Comparison of ENCODE assay signal across 8 mouse cellular contexts in genomic region chr12:13602414-13602813, GRCm38 (mm10).
A peak's percentile ranks its signal among the peaks of the same experiment; 100 is the strongest.
DNase-seq lines count a peak whose midpoint lies in the region; ATAC-seq and TF ChIP-seq lines count a peak whose summit lies in the region.

No protein-coding gene starts in this region.

- no peak overlapping the region for H3K9ac ChIP-seq in intestine, postnatal 0 days (ENCODE audit: low read depth, low read length)
- no peak overlapping the region for H3K9ac ChIP-seq in intestine, embryonic 15.5 days
- H3K9ac ChIP-seq in CH12.LX (ENCODE audit: insufficient read depth, low read depth), result no peak overlapping the region

- H3K36me3 ChIP-seq in intestine, postnatal 0 days (ENCODE audit: control insufficient read depth, insufficient read depth), result no peaks in the 10 kb centered on the region
- H3K36me3 ChIP-seq in intestine, embryonic 15.5 days, result no peaks in the 10 kb centered on the region
- H3K36me3 ChIP-seq in CH12.LX (replicated peaks in 1 of 2; ENCODE audit: control insufficient read depth in 1 of 2, insufficient read depth in 1 of 2, low read length in 1 of 2), result no peaks in the 10 kb centered on the region

- dilution Hi-C loops in CH12.LX (cut with MboI; ENCODE audit: extremely low pct_ligation_motif_present, extremely low pct_unique_long_range_greater_than_20kb, low sequenced_read_pairs), result no loop called here

- in situ Hi-C loops in CH12.LX (cut with MboI; ENCODE audit: low pct_ligation_motif_present, low pct_unique_long_range_greater_than_20kb, low sequenced_read_pairs), result no loop called here

- no peaks in the 10 kb centered on the region for H3K79me2 ChIP-seq in CH12.LX (replicated peaks; ENCODE audit: control insufficient read depth, extremely low read depth, insufficient read depth, poor library complexity, severe bottlenecking)

- TF ChIP-seq CTCF in intestine, postnatal 0 days (IDR thresholded peaks at IDR 0.05; ENCODE audit: low read depth), result peak; percentile 70
- TF ChIP-seq CTCF in CH12.LX (conservative IDR thresholded peaks at IDR 0.05 in 1 of 2, IDR thresholded peaks at IDR 0.05 in 1 of 2; ENCODE audit: low read depth in 2 of 2, low read length in 2 of 2), result peak; percentile 62 to 70

- TF ChIP-seq RAD21 in CH12.LX (IDR thresholded peaks at IDR 0.05; ENCODE audit: low read depth, low read length), result peak; percentile 73

- H3K4me1 ChIP-seq in intestine, postnatal 0 days (replicated peaks; ENCODE audit: control insufficient read depth, insufficient read depth, low read length), result no peaks in the 10 kb centered on the region
- H3K4me1 ChIP-seq in intestine, embryonic 15.5 days (replicated peaks), result no peaks in the 10 kb centered on the region
- H3K4me1 ChIP-seq in CH12.LX (ENCODE audit: control insufficient read depth in 1 of 2, insufficient read depth in 2 of 2), result peaks cover 0 to 23% of the 10 kb centered on the region in 2 experiments; a peak in 2 of 4 replicates

- H3K4me3 ChIP-seq in intestine, postnatal 0 days (ENCODE audit: low read depth, low read length), result no peak overlapping the region
- no peak overlapping the region for H3K4me3 ChIP-seq in intestine, embryonic 15.5 days (replicated peaks)
- H3K4me3 ChIP-seq in CH12.LX (replicated peaks in 1 of 3; ENCODE audit: low read depth in 2 of 3, low read length in 2 of 3, poor library complexity in 1 of 3), result no peak overlapping the region

- no peak for ATAC-seq in intestine, postnatal 0 days
- ATAC-seq in intestine, embryonic 15.5 days, result no peak
- no peak for ATAC-seq in megakaryocyte-erythroid progenitor cell, adult 5-6 weeks (replicated peaks; ENCODE audit: low FRiP score, low TSS enrichment, poor library complexity, severe bottlenecking)

- no peak overlapping the region for H3K4me2 ChIP-seq in intestine, postnatal 0 days (replicated peaks; ENCODE audit: low read depth)
- H3K4me2 ChIP-seq in intestine, embryonic 15.5 days (replicated peaks), result no peak overlapping the region
- no peak overlapping the region for H3K4me2 ChIP-seq in CH12.LX (ENCODE audit: insufficient read depth, low read depth, poor library complexity, severe bottlenecking)

- no peaks in the 10 kb centered on the region for H3K9me3 ChIP-seq in intestine, postnatal 0 days (ENCODE audit: control insufficient read depth)
- H3K9me3 ChIP-seq in intestine, embryonic 15.5 days, result no peaks in the 10 kb centered on the region
- H3K9me3 ChIP-seq in CH12.LX (replicated peaks; ENCODE audit: low read length), result no peaks in the 10 kb centered on the region

- H3K27ac ChIP-seq in intestine, postnatal 0 days (ENCODE audit: low read depth, low read length), result no peak overlapping the region
- H3K27ac ChIP-seq in intestine, embryonic 15.5 days, result no peak overlapping the region
- no peak overlapping the region for H3K27ac ChIP-seq in CH12.LX (ENCODE audit: insufficient read depth, low read depth)

- TF ChIP-seq POLR2A in CH12.LX (IDR thresholded peaks at IDR 0.05; ENCODE audit: low read depth, low read length), result no peak

- no peaks in the 10 kb centered on the region for H3K27me3 ChIP-seq in intestine, postnatal 0 days (replicated peaks; ENCODE audit: control insufficient read depth, insufficient read depth, low read length)
- H3K27me3 ChIP-seq in intestine, embryonic 15.5 days (replicated peaks), result no peaks in the 10 kb centered on the region
- H3K27me3 ChIP-seq in CH12.LX (replicated peaks), result no peaks in the 10 kb centered on the region

- no peak for TF ChIP-seq EP300 in CH12.LX (IDR thresholded peaks at IDR 0.05; ENCODE audit: low read length)

- DNase-seq in CH12.LX (ENCODE audit: extremely low read depth), result peak; percentile 65
- DNase-seq in adrenal gland, postnatal 14 days, result peak; percentile 48
- DNase-seq in kidney, postnatal 14 days, result peak; percentile 19
- no peak for DNase-seq in ovary, postnatal 10 days (ENCODE audit: low spot score)
- DNase-seq in gastrocnemius, postnatal 25 days, result no peak

TF ChIP-seq in CH12.LX, 34 proteins besides CTCF, POLR2A, EP300 and RAD21:
- TF ChIP-seq NRF1 (IDR thresholded peaks at IDR 0.05; ENCODE audit: low read depth, low read length) (no peak), SMC3 (IDR thresholded peaks at IDR 0.05; ENCODE audit: low read depth, low read length) (peak; percentile 58), BHLHE40 (IDR thresholded peaks at IDR 0.05; ENCODE audit: low read depth, low read length) (no peak), TBP (conservative IDR thresholded peaks at IDR 0.05; ENCODE audit: low read depth, low read length) (no peak), GABPA (IDR thresholded peaks at IDR 0.05; ENCODE audit: insufficient replicate concordance, low read depth, low read length) (no peak), MXI1 (IDR thresholded peaks at IDR 0.05; ENCODE audit: low read depth, low read length) (0 out of 2 replicates have a peak, but pooled peaks have one; percentile 34), KAT2A (IDR thresholded peaks at IDR 0.05; ENCODE audit: insufficient replicate concordance, low read length) (no peak), MAFK (IDR thresholded peaks at IDR 0.05; ENCODE audit: insufficient replicate concordance, low read length) (no peak), MAZ (IDR thresholded peaks at IDR 0.05; ENCODE audit: low read depth, low read length) (no peak), ZMIZ1 (IDR thresholded peaks at IDR 0.05; ENCODE audit: low read depth, low read length) (no peak), CHD2 (IDR thresholded peaks at IDR 0.05; ENCODE audit: low read length) (no peak), MEF2A (IDR thresholded peaks at IDR 0.05; ENCODE audit: borderline replicate concordance, low read depth, low read length) (no peak), RCOR1 (conservative IDR thresholded peaks at IDR 0.05; ENCODE audit: low read depth, low read length) (0 out of 2 replicates have a peak, but pooled peaks have one; percentile 30), POLR2AphosphoS2 (IDR thresholded peaks at IDR 0.05; ENCODE audit: low read depth, low read length) (no peak), MAX (IDR thresholded peaks at IDR 0.05; ENCODE audit: low read length) (0 out of 2 replicates have a peak, but pooled peaks have one; percentile 32), ZNF384 (IDR thresholded peaks at IDR 0.05; ENCODE audit: low read depth, low read length) (no peak), UBTF (IDR thresholded peaks at IDR 0.05; ENCODE audit: low read depth, low read length) (no peak)

Comparison
In these comparisons a context has a peak if more than half of its experiments do, and no peak if none do; other contexts are left out.
1. DNase-seq: peak in CH12.LX (single experiment), adrenal gland, postnatal 14 days (single experiment) and kidney, postnatal 14 days (single experiment); none in ovary, postnatal 10 days (single experiment) and gastrocnemius, postnatal 25 days (single experiment).